Mouse (Mus musculus) heart, adult 11 months (tissue): ENCODE measurements at regions not wholly inside any gene's neighbourhood (a gene's known extent, or its start where the extent isn't known, plus 50 kb on each side); places are given as distances from the start of the nearest gene placed in this dataset.

Experiments used
- DNase-seq: peaks from one replicate; pipeline ENCODE4 v3.0.0; 2022

DNA sequence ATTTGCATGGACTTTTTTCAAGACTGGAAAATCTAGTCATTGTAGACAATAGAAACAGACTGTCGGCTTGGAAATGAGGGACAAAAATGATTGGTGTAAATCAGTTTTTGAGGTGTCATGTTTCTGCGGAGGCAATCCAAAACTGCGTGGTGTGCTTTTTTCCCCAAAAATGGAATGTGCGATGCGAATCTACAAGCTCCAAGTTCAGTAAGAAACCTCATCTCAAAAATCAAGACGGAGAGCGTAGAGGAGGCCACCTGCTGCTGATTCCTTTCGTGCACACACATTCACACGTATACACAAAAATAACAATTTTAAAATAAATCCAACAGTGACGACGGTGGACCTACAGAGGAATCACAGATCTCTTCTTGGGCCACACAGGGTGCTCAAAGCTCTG is 170.5 kb upstream of the Adgrl2 start:
- peak; percentile 59 for DNase-seq

DNA sequence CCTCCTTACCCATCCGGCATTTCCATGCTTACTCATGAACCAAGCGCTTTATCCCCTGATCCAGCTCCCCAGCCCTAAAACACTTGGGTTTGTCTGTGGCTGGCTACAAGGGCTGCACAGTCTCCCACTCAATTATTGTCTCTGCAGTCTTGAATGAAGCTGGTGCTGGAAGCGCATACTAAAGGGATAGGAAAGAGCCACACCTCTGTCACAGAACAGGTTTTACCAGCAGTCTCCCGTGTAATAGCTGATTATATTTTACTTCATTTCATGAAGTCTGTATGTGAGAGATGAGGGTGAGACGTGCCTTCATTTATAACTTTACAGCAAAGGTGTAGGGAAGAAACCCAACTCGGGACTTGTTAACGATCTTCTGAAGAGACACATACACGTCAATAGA is 167.0 kb upstream of the Adgrl2 start:
- peak; percentile 55 for DNase-seq

DNA sequence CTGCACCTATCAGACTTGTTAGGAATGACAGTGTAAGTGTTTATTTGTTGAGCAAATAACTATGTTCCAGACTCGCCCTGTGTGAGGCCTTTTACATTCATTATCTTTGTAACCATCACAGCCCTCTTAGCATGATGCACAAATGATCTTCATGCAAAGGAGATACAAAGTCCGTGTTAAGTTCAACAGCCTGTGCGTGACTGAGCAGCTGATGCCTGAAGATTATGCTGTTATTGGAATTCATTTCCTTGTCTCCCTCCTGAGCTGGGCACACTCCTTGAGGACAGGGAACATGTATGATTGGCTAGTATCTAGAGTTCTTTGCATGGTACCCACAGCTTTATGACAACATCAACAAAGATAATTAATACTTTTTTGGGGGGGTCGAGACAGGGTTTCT is 162.0 kb upstream of the Adgrl2 start:
- peak; percentile 41 for DNase-seq

DNA sequence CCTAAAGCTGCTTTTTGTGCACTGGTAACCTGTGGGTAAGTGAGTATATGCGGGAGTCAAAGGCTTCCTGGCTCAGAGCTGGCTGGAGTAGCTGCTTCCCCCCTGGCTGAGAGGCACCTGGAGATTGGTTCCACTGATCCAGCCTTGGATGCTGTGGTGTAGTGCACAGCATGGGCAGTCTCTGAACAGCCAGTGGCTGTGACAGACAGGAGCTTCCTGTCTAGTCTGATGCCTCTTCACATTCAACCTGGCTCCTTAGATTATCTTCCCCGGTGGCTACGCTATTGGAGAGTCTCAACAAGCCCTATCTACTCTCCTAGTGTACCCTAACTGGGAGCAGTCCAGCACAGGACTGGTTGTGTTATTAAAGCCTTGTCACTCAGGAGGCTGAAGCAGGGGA is 160.4 kb upstream of the Adgrl2 start:
- DNase-seq, result no peak

DNA sequence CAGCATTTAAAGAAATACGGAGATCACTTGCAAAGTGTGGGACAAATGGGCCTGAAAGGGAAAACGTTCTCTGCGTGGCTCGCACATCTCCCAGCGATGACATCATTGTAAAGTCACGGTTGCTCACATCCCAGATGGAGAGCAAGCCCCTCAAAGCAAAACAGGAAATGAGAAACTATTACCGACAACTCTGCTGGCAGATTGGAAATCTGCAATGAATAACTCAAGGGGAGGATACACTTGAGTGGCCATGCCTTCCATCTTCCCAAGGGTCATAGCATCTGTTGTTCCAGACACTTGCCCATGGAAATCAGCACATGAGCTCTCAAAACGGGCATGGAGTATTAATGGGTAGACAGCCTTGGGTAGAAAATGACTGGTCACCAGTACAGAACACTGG is 158.3 kb upstream of the Adgrl2 start:
- peak; percentile 85 for DNase-seq

DNA sequence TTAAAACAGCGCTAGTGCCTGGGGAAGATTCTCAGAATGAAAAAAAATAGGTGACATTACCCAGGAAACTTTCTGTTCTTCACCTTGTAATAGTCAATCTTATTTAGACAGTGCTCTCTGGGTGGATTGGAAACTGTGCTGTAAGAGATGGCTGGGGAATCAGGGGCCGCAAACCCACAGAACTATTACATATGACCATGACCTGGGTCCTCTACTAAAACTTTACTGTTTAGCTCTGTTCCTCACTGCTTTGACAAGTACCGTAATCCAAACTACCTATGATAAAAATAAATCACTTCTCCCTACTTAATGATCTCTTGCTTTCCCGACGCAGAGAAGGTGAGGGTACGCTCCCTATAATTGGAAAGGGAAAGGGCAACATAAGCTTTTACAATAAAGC is 157.6 kb upstream of the Adgrl2 start:
- peak; percentile 61 for DNase-seq

DNA sequence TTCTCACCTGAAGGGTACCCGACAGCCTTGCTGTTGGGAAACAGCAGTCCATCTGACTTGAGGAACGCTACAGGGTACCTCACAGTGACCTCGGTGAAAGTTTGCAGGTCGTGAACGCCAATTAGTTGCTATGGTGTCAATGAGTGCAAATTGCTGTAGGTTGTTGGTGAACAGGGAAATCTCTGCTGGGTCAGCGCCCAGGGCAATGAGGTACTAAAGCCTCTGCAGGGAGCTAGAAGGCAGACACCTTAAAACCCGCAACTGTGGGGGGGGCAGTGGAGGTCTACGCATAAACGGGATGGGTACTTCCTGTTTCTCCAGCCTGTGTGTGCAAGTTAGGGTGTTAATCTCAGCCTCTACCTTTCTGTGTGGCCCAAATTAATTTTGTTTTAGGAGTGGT is 156.3 kb upstream of the Adgrl2 start:
- DNase-seq, result peak; percentile 59

DNA sequence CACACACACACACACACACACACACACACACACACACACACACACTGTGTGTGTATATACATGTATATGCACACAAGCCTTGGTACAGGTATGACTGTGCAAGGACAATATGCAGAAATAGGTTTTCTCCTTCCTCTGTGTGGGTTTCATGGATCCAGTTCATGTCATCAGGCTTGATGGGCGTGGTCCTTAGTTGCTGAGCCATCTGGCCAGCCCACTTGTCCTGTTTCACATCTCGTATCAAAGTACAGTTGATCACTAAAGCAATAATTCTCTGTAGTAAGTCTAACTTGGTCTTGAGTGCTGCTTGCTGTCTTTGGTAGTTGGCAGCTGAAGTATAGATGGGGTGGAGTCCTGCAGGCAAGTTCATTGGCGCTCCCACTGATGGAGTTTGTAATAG is 150.1 kb upstream of the Adgrl2 start:
- DNase-seq, result peak; percentile 39

DNA sequence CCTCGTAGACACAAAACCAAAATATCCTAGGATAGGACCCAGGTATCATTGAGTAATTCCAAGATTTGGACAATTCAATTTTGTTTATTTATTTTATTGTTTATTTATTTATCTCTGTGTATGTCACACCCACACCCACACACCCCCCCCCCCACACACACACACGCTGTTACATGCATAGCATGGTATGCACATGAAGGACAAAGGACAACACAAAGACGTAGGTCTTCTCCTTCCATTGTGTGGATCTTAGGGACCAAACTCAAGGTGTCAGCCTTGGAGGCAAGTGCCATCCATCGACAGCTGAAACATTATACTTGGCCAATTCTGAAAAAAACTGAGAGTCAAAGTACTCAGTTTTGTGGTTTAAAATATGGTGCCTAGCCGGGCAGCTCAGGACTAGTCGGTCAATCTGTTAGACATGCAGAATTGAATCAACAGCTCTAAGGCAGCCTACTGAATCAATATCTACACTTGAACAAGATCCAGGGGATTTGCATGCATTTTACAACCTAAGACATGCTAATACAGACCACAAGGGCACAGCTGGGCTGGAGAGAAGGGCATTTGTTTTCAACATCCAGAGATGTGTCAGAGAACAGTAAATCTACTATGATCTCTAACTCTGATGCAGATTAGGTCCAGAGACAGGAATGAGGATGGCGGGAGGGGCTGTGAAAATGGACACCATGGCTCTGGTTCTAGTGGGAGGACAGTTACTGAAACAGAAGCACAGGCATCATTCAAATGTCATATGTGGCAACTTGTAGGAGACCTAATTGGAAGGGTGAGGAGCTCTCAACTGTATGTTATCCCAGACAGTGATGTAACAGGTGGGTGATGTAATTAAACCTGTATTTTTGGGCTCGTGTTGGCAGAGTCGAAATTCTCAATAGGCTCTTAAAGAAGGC is 143.9 kb upstream of the Adgrl2 start:
- peak; percentile 55 for DNase-seq

DNA sequence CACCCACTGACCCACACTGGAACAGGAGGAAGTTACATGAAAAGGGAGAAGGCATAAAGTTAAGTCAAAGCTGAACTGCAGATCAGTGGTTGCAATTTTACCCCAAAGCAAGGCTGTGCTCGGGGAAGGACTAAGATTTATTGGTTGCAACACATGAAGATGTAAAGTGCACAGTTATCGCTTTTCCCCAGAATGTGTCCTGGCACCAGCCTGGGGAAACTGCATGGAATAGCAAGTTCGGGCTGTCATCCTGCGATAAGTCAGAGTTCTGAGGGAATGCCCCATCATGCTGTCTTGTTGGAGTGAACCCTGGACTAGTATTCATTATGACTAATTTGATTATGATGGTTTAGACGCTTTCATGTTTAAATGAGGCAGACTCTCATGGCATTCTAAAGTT is 128.5 kb upstream of the Adgrl2 start:
- peak; percentile 72 for DNase-seq

DNA sequence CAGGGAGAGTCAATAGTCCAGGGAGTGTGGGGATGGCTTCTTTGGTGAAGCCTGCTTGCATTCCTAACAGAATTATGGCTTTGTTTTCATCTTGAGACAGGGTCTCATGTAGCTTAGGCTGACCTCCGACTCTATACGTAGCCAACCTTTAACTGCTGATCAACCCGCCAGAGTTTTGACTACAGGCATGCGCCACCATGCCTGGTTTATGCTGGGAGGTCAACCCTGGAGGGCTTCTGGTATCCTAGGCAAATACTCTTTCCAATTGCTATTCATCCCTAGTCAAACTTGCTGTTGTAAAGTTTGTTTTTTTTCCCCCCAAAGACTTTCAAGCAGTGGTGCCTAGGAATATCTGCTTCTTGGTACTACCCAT is 127.3 kb upstream of the Adgrl2 start:
- no peak for DNase-seq

DNA sequence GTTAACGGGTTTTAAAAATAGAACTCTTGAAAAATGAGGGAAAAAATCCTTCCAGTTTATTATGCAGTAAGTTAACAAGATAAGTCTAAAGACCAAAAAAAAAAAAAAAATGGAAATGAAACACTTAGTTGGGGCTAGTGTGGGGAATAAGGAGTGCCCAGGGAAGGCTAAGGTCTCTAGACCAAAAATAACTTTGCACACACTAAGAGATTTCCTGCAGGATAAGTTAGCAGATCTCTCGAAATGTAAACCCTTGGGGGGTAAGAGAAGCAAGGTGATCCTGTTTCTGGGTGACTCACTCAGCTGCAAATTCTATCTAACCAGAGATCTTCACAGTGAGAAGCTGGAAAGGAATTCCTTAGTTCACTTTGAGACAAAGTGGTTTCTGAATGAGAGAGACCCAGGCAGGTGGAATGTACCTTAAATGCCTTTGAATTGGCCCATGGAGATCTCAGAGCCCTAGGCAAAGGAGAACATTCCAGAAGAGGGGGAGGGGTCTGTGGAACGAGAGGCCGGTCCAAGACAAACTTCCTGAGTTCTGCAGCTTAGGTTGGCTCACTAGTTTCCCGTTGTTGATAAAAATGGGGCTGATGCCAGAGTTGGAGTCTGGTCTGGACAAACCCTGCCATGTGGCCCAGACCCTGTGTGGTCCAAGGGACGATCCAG is 126.8 kb upstream of the Adgrl2 start:
- peak; percentile 97 for DNase-seq

DNA sequence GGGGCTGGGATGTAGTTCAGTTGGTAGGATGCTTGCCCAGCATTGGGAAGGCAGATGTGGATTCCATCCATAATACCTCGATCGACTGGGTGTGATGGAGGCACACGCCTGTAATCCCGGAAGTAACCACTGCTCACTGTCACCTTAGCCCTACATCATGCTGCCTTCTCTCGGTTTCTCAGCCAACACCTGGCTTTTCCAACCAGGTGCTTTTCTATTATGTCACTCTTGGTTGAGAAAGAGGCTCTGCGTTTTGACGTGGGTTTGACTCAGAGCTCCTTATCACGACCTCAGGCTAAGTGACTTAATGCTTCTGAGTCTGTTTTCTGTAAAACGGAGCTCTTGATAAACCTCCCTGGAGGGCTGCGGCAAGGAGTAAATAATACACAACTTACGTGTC is 126.2 kb upstream of the Adgrl2 start:
- peak; percentile 84 for DNase-seq

DNA sequence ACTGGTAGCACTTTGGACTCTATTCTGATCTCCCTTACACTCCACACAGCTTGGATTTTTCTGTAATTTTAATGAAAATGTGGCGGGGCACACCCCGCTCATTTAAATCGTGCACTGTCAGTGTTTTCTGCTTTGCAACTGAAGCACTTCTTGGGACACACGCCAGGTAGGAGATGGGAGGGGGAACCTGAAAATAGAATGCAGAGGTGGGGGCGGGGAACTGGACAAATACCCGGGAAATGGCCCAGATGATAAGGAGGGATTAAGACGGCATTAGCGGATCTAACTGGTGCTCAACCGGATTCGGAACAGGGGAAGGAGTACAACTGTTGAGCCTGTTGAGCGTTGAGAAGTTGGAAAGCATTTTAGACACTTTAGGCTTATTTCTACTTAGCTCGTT is 125.5 kb upstream of the Adgrl2 start:
- peak; percentile 87 for DNase-seq

DNA sequence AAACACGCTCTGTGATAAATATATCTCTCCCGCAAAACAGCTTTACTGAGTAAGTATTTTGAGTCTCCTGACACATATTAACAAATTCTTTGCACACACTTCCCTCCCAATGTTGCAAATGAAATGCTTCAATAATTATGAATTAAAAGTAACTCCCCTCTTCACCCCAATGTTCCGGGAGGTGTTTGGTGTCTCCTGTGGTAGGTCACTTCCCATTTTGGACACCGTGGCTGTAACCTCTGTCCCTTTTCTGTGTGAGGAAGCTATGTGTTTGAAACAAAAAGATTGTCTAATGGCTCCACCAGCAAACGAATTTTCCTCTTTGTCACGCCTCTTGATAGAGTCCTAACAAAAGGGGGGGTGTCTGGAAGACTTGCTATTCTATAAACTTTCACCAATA is 122.5 kb upstream of the Adgrl2 start:
- peak; percentile 50 for DNase-seq

DNA sequence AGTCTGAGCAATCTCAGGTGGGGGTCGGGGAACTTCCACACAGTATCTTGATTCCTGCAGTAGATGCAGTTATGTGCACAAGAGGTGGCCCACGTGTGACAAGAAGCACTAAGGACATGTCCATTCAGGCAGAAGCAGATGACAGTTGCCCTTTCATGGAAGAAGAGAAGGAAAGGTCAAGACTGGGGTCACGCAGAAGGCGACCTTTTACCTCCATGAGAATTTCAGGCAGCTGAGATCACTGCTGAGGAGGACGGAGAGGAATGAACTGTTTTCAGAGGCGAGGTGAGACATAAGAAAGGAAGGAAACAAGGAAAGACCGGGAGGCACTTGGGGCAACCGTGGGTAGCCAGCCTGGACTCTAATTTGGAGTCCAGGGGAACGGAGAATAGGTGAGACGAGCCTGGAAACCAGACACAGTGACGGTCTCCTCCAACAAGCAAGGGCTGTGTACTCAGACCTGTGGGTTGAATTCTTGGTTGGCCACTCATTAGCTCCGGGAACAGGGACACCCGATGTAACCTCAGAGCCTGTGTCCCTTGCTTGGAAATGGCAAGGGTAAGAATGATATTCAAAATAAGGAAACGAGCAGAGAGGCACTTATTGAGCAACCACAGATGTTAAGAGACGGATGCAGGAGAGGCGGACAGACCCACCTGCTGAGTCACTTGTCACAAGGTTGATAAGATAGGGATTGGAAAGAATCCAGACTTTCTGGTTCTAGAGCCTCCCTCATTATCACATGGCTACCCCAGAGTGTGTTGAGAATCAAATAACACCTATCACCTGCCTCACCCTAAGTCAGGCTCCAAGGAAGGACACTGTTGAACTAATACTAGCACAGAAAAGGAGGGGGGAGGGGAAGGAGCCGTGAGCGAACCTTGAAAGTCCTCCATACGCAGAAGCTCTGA is 121.4 kb upstream of the Adgrl2 start:
- DNase-seq, result peak; percentile 91

DNA sequence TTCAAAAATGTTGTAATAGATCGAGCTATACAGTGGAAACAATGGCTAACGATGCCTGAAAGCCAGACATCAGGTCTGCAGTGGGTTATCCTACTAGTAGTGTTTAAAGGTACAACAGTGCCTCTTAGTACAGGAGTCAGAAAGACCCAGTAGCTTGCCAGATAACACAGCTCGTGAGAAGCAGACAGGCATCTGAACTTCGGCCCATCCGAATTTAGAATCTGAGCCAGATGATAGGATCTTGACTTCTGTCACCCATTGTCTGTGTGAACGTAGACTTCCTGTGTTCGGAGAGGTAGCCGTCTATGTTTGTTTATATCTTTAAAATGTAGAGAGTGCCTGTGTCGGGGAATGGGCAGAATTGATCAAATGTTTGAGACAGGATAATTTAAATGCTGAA is 120.5 kb upstream of the Adgrl2 start:
- DNase-seq, result peak; percentile 86

DNA sequence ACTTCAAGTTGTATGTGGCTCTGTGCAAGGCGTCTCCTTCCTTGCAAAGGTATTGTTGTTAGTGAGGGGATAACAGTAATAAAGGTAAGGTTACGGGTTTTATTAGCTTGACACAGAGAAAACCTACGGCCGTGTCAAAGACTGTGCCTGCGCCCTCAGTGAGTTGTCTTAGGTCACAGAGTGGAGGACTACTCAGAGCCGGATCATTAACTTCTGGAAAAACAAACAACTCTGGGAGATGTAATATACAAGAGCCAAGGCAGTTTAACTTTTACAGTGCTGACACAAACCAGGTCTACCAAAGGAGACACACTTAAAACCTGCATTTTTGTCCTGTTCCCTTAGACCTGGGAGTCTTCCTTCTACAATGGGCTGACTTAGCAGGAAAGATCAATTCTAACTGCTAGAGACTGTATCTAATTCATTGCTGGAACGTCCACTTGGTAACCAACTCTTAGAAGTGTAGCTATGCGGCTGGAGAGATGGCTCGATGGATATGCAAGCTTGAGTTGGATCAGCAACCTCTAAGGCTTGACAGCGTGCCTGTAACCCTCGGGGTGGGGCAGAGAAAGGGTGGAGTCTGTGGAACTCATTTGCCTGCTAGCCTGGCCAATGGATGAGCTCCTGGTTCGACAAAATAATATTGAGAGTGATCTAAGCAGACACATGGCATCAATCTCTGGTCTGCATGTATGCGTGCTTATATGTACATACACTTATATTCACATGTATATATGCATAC is 115.5 kb upstream of the Adgrl2 start:
- DNase-seq, result peak; percentile 63

DNA sequence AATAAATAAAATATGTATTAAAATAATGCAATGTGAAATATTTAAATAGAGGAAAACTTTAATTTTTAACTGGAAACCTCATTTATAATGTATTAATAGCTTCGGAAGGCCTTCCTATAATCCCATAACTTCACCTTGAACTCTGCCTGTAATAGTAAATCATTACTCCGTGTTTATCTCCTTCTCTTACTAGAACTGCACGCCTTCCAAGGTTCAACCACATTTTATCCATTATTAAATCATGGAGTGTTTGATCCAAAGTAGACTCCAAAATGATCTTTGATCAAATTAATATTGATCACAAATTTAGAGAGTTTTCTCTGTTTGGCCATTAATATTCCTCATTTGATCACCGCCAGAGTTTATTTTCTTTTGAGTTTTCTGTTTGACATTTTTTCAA is 114.8 kb upstream of the Adgrl2 start:
- DNase-seq, result no peak

DNA sequence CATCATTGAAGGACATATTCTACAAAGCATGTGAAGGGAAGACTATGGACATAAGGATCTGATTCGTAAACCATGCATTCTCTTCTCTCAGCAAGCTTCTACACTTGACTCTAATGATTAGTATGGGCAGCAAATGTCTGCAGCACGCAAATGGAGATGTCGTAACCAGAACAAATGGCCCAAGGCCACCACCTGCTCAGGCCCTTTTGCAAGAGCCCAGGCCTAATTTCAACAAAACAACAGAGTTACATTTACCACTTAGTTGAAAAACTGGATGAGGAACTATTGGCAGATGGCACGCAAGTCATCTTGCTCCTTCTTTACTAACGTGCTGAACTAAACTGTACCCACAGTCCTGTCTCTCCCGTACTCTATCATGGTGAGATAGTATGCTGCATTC is 113.7 kb upstream of the Adgrl2 start:
- peak; percentile 54 for DNase-seq

DNA sequence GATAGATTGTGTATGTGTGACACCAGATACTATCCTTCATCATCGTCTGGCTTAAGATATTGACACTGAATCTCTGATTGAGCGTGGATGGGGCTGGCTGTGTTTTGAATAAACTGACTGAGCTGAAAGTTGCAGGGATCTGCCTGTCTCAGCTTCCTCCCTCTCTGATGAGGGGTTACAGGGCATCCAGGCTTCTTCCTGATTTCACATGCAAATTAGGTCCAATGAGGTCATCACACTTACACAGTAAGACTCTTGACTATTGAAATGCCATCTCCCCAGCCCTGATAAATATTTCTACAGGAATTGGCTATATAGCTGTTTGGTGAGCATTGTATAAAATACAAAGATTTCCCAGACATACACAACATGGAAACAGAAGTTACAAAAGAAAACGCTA is 113.1 kb upstream of the Adgrl2 start:
- no peak for DNase-seq

DNA sequence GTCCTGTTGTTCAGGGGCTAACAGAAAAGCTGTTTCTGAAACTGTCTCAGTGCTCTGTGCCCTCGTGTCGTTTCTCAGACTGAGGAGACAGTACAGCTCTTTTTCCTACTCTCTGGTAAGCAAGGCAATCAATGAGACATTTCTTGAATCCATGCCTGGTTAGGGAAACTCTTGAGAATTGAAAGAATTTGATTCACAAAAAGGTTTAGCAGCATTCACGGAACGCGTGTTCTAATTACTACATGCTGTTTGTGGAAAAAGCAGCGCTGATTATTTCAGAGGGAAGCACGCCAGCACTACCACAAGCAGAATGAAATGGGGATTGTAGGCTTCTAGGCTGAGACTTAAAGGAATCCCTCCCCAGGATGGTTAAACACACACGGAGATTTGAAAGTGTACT is 112.5 kb upstream of the Adgrl2 start:
- no peak for DNase-seq

DNA sequence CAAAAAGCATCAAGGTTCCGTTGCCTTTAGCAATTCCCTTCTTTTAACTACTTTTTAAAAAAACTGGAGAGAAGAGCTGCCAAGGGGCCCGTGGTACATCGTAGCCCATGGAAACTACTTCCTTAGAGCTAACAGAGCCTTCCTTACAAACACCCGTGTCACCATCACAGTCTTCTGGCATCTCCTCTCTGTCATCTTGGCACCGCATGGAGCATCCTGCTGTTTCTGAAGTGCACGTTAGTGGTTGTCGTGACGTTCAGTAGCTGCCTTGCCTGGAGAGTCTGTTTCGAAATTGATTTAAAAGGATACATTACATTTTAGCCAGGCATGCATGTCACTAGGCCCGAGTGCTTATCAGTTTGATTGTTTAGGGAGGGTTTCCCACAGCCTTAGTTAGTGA is 111.4 kb upstream of the Adgrl2 start:
- DNase-seq, result no peak
